Mouse (Mus musculus) spleen, adult 2 months (tissue): ENCODE measurements around the gene Eloa.

Experiments used
- CTCF ChIP-seq: fragments of 200-500 bp; IDR thresholded peaks from 2 replicates; pipeline ENCODE4 v1.5.1; 2011; ENCODE audit warnings: mild to moderate bottlenecking, inconsistent platforms; ENCODE audit not compliant: insufficient read depth, insufficient read length, insufficient replicate concordance; ENCODE audit errors: extremely low read depth
- POLR2A ChIP-seq: fragments of 200-500 bp; IDR thresholded peaks from 2 replicates; pipeline ENCODE4 v1.6.1; 2011; ENCODE audit warnings: low read depth, low read length, inconsistent platforms

GRCm38 (mm10) chr4:136016059-136016602 lies 5.4 kb downstream of the Eloa start:
- no peak for TF ChIP-seq CTCF
- TF ChIP-seq POLR2A = no peak
